Mouse (Mus musculus) lung, adult 10 weeks (tissue): Measurements from ENCODE around the gene Smgc. TPM values are rescaled to one million over a fixed set of nuclear protein-coding genes. Genes with fewer than 3 reads are reported as not detected.

Experiments
- polyA plus RNA-seq: library from polyadenylated mRNA; stranded (reverse); fragments of 350-450 nt; fragmentation: Illumina TruSeq; extraction: RNeasy Lipid Tissue Mini Kit (QIAGEN cat#74804); gene quantifications from one replicate; pipeline ENCODE4 v1.2.3, GENCODE M21; 2014; ENCODE audit warnings: low read depth, low replicate concordance; ENCODE audit not compliant: insufficient read depth

The Smgc gene
- not detected for polyA plus RNA-seq

DNA sequence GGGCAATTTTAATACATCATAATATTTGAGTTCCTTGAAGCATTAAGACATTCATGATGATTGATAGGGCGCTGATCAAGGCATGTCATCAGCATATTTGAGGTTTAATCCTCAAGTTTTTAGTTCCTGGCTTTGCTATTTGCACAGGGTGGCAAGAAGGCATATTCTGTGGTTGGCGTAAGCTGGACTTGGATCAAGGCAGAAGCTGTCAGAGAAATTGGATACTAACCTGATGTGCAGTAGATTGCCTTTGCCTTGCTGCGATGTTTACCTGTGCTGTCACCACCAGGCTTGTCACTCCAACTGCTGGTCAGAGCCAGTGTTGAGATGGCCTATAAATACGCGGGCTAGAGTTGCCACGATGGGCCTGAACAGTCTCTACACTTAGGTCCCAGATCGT, at the start of gene Smgc:
TSS of gene Smgc (plus strand) at position 301 of the 400 bp plus-strand sequence.

Other genes starting within 250 kb of the Smgc start
- gene Lrrk2, start 165.1 kb upstream of the Smgc start, polyA plus RNA-seq: 29.9 TPM
- 0.61 TPM for gene Cntn1, start 212.9 kb downstream of the Smgc start, polyA plus RNA-seq